Mouse (Mus musculus): Measurements from ENCODE around the gene Gzmb.

DNA sequence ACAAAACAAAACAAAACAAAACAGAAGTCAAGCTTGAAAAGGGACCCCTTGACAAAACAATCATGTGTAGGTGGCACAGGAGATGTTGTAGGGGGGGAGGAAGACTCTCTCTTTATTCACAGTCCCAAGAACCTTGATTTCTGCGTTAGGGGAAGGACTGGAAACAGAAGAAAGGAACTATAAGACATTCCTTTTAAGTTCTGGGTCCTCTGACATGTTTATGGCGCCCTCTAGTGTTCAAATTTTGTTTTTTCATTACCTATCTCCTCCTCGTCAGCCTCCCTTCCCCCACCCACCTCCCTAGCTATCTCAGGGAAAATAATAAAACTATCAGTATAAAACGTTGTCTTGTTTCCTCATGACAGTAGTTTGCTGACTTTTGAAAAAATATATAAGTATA is 42.1 kb upstream of the Gzmb start:
- no peak for TF ChIP-seq CTCF (IDR thresholded peaks at IDR 0.05; ENCODE audit: control insufficient read depth, insufficient read depth, insufficient replicate concordance, low read depth, low read length)
- no peak for TF ChIP-seq POLR2A (IDR thresholded peaks at IDR 0.05; ENCODE audit: control insufficient read depth, low read depth, low read length)
